Mouse (Mus musculus) heart, adult 9 months (tissue): Measurements from ENCODE around the gene Hist1h2be.

Experiments
- DNase-seq, 2 experiments: peaks; one replicate each; pipeline ENCODE4 v3.0.0; 2022; ENCODE audit warnings: low spot score in 2 of 2

The Hist1h2be gene

DNA sequence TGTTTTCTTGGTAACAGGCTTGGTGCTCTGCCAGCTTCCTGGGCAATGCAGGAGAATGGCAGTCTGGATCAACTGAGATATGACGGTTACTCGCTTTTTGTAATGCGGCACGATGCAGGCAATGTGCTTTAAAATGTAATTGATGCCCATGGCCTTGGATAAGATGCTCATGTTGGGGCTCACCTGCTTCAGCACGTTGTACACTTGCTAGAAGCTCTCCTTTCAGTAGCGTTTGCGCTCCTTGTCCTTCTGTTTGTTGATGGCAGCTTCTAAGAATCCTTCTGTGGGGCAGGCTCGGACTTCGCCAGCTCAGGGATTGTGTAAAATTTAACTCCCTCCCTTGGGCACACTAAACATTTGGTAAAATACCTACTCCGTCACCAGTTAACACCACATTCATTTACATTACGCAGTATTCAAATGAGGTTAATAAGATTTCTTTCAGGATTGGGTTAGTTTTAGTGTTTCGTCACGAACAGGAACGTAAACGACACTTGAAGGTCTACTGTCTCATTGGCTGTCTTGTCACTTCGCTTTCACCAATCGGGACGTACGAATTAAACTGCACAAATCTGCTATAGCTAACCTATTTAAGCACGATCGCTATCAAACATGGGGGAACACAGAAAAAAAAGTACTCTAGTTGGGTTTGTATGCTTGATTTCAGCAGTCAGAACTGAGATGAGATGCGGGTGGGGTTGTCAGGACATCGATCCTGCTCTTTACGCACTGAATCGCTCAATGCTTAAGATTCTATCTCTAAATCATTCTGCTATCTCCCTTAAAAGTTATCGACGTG, at the start of gene Hist1h2be:
Hist1h2be (minus strand) TSS at position 392 of the 799 bp plus-strand sequence.
- DNase-seq = peak; percentile 84 to 94

DNA sequence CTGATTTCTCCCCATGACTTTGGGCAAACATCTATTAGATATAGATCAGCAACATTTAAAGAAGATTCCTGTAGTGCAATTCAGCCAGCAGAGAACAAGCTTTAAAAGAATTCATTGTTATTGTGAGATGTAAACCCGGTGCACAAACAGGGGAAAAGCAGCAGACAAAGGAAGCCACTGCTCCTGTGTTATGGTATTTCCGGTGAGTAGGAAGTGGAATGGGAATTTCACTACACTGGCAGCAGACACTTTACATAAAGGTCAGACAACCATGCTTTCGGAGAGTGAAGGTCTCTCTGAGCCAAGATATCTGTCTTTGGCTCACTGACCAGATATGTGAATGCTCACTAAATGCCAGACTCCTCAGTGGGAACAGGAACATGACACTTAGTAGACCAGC, 41.6 kb upstream of the Hist1h2be start:
- no peak for DNase-seq

DNA sequence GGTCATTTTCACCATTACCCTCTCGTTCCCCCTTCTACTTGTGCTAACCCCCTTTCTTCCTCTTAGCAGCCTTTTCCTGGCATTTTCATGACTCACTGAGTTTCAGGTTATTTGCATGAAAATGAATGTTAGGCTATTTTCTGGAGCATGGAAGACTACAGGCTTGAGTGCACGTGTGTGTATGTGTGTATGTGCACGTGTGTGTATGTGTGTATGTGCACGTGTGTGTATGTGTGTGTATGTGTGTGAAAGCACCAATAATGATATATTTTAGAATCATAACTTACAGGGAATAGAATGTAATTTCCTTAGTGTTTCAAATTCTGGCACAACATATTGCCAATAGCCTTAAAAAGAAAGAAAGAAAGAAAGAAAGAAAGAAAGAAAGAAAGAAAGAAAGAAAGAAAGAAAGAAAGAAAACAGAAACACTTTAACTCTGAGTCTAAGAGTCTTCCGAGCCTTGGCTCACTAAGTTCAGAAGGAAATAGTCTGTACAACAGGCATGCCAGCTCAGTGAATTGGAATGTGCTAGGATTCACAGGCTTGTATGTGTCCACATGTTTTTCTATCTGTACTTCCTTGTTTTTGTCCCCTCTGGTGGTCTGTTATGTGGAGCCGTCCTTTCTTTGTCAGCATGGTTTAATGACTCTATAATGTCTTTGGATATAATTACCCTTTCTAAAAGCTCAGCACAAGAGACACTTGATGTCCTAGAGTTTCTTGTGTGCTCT, 38.9 kb upstream of the Hist1h2be start:
- DNase-seq = no peak

DNA sequence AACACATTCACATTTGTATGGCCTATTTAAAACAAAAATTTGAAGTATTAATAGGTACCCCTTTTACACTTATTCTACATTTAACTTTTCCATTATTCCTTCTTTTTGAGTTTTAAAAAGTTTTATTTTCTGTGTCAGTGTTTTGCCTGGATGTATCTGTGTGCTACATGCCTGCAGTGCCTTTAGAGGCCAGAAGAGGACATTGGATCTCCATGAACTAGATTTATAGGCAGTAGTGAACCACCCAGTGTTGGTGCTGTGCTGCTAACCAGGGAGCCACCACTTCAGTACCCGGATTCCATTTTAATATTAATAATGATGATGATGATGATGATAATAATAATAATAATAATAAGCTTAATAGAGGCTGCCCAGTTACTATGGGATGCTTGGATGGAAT, 9.7 kb upstream of the Hist1h2be start:
- DNase-seq = no peak

DNA sequence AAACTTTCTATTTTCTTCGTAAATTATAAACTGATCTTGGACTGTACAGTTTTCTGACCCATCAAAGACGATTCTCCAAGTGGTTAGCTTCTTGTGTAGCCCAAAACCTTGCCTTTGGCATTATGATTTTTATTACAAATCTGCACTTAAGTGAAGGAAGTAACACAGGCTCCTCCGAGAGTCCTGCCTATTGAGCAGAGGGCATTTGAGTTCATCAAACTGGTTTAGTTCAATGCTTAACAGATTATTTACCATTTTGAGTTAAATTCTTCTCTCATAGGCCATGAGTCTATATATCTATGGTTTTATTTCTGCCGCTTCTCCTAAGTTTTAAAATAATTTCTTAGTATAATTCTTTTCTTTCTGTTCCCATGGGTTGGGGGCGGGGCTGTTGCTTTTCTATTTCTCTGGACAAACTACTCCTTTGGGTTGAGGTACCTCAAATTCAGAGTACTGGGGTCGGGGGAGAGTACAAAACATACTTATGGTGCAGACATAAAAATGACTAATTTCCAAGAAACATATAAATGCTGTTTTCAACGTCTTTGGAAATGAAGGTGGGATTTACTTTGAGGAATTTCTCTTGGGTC, 2.0 kb upstream of the Hist1h2be start:
- DNase-seq = peak; percentile 7 to 28

DNA sequence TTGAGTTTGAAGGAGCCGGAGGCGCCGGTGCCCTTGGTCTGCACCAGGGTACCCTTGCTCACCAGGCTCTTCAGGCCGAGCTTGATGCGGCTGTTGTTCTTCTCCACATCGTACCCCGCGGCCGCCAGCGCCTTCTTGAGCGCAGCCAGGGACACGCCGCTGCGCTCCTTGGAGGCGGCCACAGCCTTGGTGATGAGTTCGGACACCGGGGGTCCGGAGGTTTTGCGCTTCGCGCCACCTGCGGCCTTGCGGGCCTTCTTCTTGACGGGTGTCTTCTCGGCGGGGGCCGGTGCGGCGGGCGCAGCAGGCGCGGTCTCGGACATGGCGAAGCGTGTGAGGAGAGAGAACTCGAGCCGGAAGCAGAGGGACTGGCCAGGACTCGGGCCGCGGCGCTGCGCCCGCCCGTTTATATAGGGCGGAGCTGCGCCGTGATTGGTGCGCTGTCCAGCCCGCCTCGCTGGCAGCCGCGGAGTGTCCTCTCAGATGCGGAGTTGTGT, 1.3 kb upstream of the Hist1h2be start, which contains the start of gene Hist1h1e:
Hist1h1e (minus strand) TSS at position 384 of the 497 bp plus-strand sequence.
- peak; percentile 91 to 96 for DNase-seq

DNA sequence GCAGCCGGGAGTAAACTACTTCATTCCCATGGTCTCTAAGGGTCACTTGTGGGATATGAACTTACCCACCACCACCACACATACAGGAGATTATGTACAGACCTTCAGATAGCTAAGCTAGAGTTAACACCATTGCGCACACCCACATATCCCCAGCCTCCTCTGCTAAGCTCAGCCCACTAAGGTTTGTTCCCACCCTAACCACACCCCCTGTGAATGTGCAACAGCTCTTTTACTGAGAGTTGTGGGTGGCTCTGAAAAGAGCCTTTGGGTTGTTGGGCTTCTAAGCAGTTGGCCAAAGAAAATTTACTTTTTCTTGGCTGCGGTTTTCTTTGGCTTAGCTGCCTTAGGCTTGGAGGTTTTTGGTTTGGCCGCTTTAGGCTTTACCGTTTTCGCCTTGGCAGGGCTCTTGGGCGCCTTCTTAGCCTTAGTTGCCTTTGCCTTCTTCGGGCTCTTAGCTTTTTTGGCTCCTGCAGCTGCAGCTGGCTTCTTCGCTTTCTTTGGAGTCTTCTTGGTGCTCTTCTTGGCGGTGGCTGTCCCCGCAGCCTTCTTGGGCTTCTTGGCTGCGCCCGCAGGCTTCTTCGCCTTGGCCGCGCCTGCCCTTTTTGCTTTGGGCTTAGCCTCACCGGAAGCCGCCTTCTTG, 729 bp upstream of the Hist1h2be start:
- peak; percentile 82 to 86 for DNase-seq

DNA sequence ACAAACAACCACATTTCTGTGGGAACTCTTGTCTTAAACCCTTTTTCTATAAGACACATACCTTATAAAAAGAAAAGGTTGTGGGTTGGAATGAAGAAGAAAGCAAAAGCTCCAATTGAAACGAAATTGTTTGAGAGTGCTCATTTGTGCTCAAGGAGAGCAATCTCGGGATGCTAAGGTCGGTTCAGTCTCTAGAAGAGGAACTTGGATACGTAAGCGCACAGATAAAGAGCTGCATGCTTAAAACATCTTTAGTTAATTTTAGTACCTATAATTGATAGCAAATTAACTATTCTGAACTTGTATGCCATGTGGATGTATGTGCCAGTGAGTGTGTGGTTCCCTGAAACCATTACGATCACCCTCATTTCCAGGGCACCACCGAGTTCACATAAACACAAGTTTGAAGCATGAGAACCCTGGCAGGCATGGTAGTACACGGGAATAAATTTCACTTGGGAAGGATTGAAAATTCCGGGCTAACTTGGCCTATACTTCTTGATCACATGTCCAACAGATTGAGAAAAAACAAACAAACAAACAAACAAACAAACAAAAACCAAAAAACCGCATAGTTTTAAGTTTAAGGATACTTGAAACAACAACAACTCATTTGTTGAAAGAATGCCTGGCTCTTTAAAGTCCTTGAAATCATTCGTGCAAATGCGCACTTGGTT, 730 bp downstream of the Hist1h2be start:
- DNase-seq = no peak

DNA sequence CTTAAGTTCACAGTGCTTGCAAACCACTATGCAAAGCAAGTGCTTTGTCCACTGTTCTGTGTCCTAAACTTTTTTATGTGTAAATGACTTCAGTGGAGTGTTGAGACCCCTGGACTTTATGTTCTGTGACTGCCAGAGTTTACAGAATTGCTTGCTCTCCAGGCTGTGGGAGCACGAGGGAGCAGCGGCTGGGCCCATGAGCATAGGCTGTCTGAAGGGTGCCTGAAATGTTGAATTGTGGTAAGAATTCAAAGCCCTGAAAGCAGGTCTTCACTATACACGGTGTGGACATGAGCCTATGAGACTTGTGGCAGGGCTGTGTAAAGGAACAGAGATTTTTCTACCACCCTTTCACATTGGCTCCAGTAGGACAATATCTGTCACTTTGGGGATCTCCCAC, 9.3 kb downstream of the Hist1h2be start:
- DNase-seq = no peak

DNA sequence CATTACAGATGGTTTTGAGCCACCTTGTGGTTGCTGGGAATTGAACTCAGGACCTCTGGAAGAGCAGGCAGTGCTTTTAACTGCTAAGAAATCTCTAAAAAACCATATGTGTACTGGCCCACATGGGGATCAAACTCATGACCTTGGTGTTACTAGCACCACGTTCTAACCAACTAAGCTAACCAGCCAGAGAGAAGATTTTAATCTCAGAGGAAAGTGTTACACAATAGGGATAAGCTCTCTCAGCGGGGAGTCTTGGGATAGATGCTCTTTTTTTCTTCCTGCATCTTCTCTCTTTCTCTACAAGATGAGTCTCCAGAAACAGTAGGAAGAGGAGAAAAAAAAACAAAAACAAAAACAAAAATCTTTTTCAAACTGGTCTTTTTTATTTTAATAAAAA, 10.5 kb downstream of the Hist1h2be start:
- DNase-seq = no peak

DNA sequence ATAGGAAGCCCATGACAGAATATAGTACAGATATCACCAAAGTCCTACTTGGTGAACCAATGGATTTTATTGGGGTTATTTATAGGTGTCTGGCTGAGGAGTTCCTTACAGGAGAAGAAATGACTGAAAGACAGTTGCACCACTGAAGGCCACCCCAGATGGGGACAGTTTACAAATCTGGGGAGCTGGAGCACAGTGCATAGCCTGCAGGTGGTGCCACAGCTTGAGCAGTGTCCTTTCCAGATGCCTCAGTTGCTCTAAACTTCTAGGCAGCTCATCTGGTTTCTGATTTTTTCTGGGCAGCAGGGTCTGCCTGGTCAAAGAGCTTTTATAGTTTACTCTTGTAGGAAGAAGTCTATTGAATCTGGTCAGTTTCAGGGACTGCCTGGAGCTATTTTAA, 11.1 kb downstream of the Hist1h2be start:
- no peak for DNase-seq

DNA sequence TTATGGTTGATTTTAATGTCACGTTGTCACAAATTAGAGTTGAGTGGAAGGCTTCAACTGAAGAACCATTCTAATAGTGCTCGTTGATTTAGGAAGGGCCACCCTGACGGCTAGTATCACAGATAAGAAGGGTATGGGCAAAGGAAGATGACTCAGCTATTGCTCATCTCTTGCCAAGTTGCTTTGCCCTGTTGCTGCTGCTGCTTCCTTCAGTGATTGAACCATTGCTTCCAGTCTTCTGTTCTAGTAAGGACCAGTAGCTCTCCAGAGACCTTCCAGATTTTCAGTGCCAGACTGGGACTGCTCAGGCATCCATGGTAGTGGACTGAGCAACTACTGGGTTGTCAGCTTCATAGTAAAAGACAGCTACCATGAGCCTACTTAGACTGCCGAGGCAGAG, 11.7 kb downstream of the Hist1h2be start:
- DNase-seq = no peak

DNA sequence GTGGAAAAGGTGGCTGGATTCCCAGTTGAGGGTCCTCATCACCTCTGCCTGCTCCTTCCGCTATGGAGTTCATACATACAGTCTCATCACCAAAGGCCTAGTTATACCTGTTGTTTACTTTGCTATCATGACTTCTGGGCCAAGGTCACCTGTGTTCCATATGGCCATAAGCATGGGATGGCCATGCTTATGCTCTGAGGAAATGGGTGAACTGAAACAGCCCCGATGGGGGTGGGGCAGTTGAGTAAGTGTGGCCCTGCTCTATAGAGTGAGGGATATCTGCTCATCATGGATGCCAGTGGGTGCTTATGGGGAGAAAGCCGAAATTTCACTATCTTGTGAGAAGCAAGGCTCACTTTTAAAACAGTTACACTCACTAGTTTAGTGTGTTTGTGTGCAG, 15.9 kb downstream of the Hist1h2be start:
- no peak for DNase-seq

DNA sequence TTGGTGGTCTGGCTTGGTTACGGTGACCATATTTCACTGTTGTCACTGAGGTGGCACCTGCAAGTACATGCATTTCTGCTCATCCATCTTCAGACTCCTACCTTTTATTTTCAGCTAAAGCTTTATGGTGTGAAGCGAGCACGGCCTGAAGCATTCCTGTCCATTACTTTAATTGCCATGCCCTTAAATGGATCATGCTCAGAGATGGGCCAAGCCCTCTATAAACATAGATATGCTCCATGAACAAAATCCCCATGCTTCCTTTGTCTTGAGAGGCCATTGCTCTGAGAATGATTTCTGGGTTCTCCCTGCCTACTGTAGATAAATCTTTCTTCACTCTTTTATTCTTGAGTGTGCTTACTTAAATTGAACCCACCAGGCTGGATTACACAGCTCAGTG, 16.5 kb downstream of the Hist1h2be start:
- DNase-seq = no peak

DNA sequence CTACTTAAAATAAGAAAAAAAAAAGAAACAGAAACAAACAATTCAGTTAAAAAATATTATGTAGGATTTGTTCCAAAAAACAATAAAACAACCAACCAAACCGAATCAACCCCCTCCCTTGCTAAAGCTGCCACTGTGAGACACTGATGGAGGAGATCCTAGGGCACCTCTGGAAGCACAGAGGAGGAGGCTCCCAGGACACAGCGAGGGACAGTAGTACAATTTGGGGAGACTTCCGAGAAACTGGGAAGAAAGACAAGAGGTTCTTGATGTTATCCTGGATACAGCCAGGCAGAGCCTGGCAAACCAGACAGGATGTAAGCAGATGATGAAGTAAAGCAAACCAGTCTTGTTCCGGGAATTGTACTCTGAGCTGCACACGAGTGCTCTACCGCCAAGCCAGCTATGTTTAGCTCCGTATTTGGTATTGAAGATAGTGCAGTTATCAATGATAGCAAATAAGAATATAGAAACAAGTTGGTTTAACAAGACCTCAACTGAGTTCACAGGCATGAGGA, 17.7 kb downstream of the Hist1h2be start:
- DNase-seq = no peak

DNA sequence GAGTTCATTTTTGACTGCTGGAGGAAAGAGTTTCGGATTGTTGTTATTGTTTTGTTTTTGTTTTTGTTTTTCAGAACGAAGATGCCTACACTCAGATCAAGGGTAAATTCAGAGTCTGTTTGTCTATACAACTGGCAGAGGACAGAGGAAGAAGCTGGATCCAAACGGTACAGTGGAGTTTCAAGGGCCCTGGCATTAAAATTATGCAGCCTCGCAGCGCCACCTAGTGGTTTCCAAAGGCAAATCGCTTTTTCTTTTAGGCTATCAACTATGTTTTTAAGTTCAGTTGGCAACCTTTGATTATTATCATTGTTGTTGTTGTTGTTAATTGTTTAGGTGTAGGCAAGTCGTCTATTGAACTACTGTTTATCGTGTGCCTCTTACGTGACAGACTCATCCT, 23.0 kb downstream of the Hist1h2be start:
- peak in 1 of 2 experiments; percentile 74 for DNase-seq

DNA sequence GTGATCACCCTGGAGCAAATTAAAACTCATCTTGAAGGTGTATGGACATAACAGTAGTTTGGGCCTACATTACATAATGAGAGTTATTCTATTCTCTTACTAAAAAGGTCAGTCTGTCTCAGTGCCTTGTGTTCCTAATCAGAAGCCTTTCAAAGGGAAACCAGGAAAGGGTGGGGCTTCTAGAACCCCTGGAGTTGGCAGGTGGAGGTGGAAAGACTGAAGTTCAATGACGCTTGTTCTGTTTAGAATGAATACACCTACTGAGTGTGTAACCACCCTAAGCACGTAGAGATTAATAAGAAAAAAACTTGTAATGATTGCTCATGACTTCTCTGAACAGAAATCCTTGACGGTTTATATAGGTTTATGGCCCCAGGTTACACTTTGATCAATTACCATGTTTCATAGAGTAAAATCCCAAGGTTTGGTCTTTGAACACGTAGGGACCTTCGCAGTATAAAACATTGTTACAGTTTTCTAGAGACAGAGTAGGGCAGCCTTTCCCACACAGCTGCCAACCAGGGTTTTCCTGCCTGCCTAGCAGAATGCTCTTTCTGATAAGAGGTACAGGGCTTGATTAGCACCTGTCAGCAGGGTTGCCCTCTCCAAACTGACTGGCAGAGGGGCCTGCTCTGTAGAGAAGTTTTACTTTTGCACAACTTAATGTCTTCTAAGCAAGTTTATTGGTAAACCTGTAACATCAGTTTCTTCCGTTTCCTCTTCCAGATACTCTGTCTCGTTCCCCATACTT, 25.1 kb downstream of the Hist1h2be start:
- no peak for DNase-seq

DNA sequence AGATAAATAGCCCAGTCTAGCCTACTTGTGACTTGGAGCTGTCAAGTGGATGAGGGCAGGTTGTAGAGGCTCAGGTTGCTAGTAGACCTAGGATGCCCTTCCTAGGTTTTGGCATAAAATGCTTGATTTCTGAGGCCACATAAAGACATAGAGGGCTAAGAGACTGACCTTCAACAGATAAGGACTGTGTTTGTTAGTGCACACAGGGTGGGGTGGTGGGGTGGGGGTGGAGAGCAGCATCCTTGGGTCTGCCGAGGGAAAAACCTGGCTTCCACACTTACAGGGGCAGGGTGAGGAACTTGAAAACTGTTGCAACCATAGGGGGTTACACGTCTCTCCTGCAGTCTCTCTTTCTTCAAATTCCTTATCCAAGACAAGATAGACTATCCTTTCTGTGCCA, 25.7 kb downstream of the Hist1h2be start:
- no peak for DNase-seq

DNA sequence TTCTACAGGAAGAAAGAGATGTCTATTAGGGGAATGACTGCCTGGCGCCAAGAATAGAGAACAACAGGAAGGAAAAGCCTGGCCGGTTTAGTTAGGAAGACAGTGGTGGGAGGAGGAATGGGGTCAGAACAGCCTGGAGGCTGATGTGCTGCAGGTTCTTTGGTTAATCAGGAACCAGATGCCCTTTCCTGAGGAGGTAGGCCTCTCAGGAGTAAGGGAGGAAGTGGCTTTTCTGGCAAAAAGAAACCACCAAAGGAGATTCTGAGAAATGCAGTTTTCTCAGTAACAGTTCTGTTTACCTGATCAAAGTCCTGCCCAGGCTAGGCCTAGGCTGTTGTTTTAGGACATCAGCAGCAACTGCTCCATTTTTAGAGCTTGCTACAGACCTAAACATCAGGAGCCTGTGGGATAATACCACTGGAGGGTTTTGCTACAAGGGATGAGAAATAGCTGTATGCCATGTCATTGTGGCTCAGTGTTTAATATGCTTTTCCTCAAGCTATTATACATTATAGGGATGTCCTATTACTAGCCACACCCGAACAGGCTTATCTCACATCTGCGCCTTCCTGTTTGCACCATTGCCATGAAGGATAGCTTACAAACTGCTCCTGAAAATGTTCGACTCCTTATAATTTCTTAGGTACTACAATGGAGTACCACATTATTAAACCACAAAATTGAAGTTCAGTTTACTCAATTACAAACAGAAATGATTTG, 27.7 kb downstream of the Hist1h2be start:
- DNase-seq = no peak

DNA sequence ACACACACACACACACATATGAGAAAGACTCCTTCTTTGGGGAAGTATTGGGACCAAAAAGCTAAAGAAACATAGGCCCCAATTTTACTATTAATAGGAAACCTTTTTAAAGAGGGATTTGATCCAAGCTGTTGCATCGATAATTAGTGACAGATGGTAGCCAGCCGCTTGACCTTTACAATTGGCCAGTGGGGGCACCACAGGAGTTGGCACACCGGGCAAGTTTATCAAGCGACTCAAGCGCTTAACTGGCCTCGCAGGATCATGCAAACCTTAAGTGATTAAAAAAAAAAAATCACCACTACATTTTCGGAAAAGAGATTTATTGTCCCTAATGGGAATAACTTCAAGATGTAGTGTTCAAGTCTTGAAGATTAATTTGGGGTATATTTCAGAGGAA, 28.3 kb downstream of the Hist1h2be start:
- no peak for DNase-seq
